Mouse (Mus musculus): ENCODE data around the gene Fgf5. TPM values are rescaled to one million over a fixed set of nuclear protein-coding genes. Genes with fewer than 3 reads are reported as not detected.

The Fgf5 gene
- polyA plus RNA-seq, 2 experiments = 0.01 to 0.15 TPM

DNA sequence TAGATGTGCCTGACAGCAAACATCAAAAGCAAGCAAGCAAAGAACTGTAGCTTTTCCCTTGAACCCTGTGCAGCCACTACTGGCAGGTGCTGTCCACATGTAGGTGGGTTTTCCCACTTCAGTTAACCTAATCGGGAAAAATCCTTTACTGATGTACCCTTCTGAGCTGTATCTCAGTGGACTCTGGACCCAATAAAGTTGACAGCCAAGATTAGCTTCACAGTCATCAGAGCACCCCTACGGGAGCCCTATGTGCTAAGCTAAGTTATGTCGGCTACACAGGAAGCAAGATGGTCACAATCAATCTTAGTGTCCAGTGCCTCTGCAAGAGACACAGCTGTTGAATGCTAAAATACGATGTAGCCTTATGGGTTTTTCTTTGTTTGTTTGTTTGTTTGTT is 46.1 kb downstream of the Fgf5 start:
- no peaks in the 10 kb centered on the region for H3K27me3 ChIP-seq (ENCODE audit: control insufficient read depth, insufficient read depth, low read length)
- DNase-seq (ENCODE audit: low read depth in 3 of 3, low spot score in 3 of 3) (no peak), ATAC-seq (ENCODE audit: insufficient read depth) (no peak)
- no peak overlapping the region for H3K4me2 ChIP-seq (ENCODE audit: low read depth)
- no peaks in the 10 kb centered on the region for H3K36me3 ChIP-seq (replicated peaks; ENCODE audit: control insufficient read depth, insufficient read depth, low read depth)
- no peak overlapping the region for H3K27ac ChIP-seq
- TF ChIP-seq EP300 (IDR thresholded peaks at IDR 0.05; ENCODE audit: low read depth) (no peak), CTCF (IDR thresholded peaks at IDR 0.05; ENCODE audit: low read depth) (no peak)
- no peak overlapping the region for H3K4me3 ChIP-seq (ENCODE audit: insufficient read depth in 1 of 2, low read depth in 2 of 2, low read length in 2 of 2)
- H3K4me1 ChIP-seq (replicated peaks; ENCODE audit: control insufficient read depth in 2 of 2, insufficient read depth in 2 of 2, low read length in 1 of 2) = no peaks in the 10 kb centered on the region
- H3K9me3 ChIP-seq (ENCODE audit: control insufficient read depth, low read length) = no peaks in the 10 kb centered on the region
- 58% methylated on average over 4 of the region's 4 CpGs for WGBS (ENCODE audit: insufficient replicate concordance)
- no peak overlapping the region for H3K9ac ChIP-seq (replicated peaks)

DNA sequence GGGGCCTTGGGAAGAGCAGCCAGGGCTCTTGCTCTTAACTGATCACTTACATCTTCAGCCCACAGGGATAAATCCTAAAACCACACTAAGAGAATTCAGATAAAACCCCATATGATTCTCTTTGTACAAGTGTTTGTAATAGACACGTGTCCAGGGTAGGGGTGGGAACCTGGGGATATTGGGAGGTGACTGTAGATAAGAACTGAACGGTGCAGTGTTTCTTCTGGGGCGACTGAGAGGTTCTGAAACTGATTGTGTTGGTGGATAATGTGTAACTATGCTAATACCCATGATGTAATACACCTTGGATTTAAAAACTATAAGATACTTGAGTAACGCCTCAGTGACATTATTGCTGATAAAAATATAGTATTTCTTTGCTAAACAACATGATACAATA is 51.7 kb downstream of the Fgf5 start:
- Histone ChIP-seq H3K4me3 (ENCODE audit: insufficient read depth in 1 of 2, low read depth in 2 of 2, low read length in 2 of 2) (no peak overlapping the region), H3K4me2 (ENCODE audit: low read depth) (no peak overlapping the region), H3K4me1 (replicated peaks; ENCODE audit: control insufficient read depth in 2 of 2, insufficient read depth in 2 of 2, low read length in 1 of 2) (no peaks in the 10 kb centered on the region), H3K36me3 (replicated peaks; ENCODE audit: control insufficient read depth, insufficient read depth, low read depth) (no peaks in the 10 kb centered on the region), H3K9ac (replicated peaks) (no peak overlapping the region), H3K9me3 (ENCODE audit: control insufficient read depth, low read length) (no peaks in the 10 kb centered on the region), H3K27ac (no peak overlapping the region), H3K27me3 (ENCODE audit: control insufficient read depth, insufficient read depth, low read length) (no peaks in the 10 kb centered on the region)
- no peak for DNase-seq (ENCODE audit: low read depth in 3 of 3, low spot score in 3 of 3)
- TF ChIP-seq EP300 (IDR thresholded peaks at IDR 0.05; ENCODE audit: low read depth) (no peak), CTCF (IDR thresholded peaks at IDR 0.05; ENCODE audit: low read depth) (no peak)
- 58% methylated on average over 4 of the region's 4 CpGs for WGBS (ENCODE audit: insufficient replicate concordance)
- no peak for ATAC-seq (ENCODE audit: insufficient read depth)

- ATAC-seq (ENCODE audit: insufficient read depth) = no peak
- no peak for DNase-seq (ENCODE audit: low read depth in 3 of 3, low spot score in 3 of 3)
- Histone ChIP-seq H3K4me3 (ENCODE audit: insufficient read depth in 1 of 2, low read depth in 2 of 2, low read length in 2 of 2) (no peak overlapping the region), H3K27me3 (ENCODE audit: control insufficient read depth, insufficient read depth, low read length) (no peaks in the 10 kb centered on the region), H3K36me3 (replicated peaks; ENCODE audit: control insufficient read depth, insufficient read depth, low read depth) (no peaks in the 10 kb centered on the region), H3K9ac (replicated peaks) (no peak overlapping the region), H3K9me3 (ENCODE audit: control insufficient read depth, low read length) (no peaks in the 10 kb centered on the region), H3K4me2 (ENCODE audit: low read depth) (no peak overlapping the region), H3K4me1 (replicated peaks; ENCODE audit: control insufficient read depth in 2 of 2, insufficient read depth in 2 of 2, low read length in 1 of 2) (no peaks in the 10 kb centered on the region), H3K27ac (no peak overlapping the region)
- no peak for TF ChIP-seq EP300 (IDR thresholded peaks at IDR 0.05; ENCODE audit: low read depth)
- no peak for TF ChIP-seq CTCF (IDR thresholded peaks at IDR 0.05; ENCODE audit: low read depth)
- whole genome bisulfite sequencing (ENCODE audit: insufficient replicate concordance) = 57% methylated on average over 9 of the region's 9 CpGs
These were observed 52.5 kb downstream of the Fgf5 start for GRCm38 (mm10) chr5:98306528-98306927.

- no peak for DNase-seq (ENCODE audit: low read depth in 3 of 3, low spot score in 3 of 3)
- Histone ChIP-seq H3K4me3 (ENCODE audit: insufficient read depth in 1 of 2, low read depth in 2 of 2, low read length in 2 of 2) (no peak overlapping the region), H3K9ac (replicated peaks) (no peak overlapping the region), H3K36me3 (replicated peaks; ENCODE audit: control insufficient read depth, insufficient read depth, low read depth) (no peaks in the 10 kb centered on the region), H3K27me3 (ENCODE audit: control insufficient read depth, insufficient read depth, low read length) (no peaks in the 10 kb centered on the region), H3K27ac (no peak overlapping the region), H3K9me3 (ENCODE audit: control insufficient read depth, low read length) (no peaks in the 10 kb centered on the region), H3K4me1 (replicated peaks; ENCODE audit: control insufficient read depth in 2 of 2, insufficient read depth in 2 of 2, low read length in 1 of 2) (no peaks in the 10 kb centered on the region), H3K4me2 (ENCODE audit: low read depth) (no peak overlapping the region)
- no peak for TF ChIP-seq CTCF (IDR thresholded peaks at IDR 0.05; ENCODE audit: low read depth)
- no peak for TF ChIP-seq EP300 (IDR thresholded peaks at IDR 0.05; ENCODE audit: low read depth)
- WGBS (ENCODE audit: insufficient replicate concordance) = 67% methylated on average over 2 of the region's 2 CpGs
- ATAC-seq (ENCODE audit: insufficient read depth) = no peak
These were observed 72.6 kb downstream of the Fgf5 start for GRCm38 (mm10) chr5:98326625-98327024.

Other genes starting within 250 kb of the Fgf5 start
- gene Antxr2, start 223.1 kb upstream of the Fgf5 start, polyA plus RNA-seq (2012; rRNA removed) = 0.74 and 1.1 TPM in 2 replicates
- gene Antxr2, start 223.1 kb upstream of the Fgf5 start, polyA plus RNA-seq (2014; fragmentation: Nextera tagmentation; extraction: Ambion mirVana) = 4.0 and 5.9 TPM in 2 replicates
- gene Prdm8, start 87.0 kb upstream of the Fgf5 start, polyA plus RNA-seq (2012; rRNA removed) = 0.03 TPM in 1 of 2 replicates, not detected in the other
- not detected in 2 replicates for gene Prdm8, start 87.0 kb upstream of the Fgf5 start, polyA plus RNA-seq (2014; fragmentation: Nextera tagmentation; extraction: Ambion mirVana)
- gene Cfap299, start 75.1 kb downstream of the Fgf5 start, polyA plus RNA-seq (2012; rRNA removed) = not detected in 2 replicates
- not detected in 2 replicates for gene Cfap299, start 75.1 kb downstream of the Fgf5 start, polyA plus RNA-seq (2014; fragmentation: Nextera tagmentation; extraction: Ambion mirVana)

Measured in liver, embryonic 14.5 days (tissue).